Mouse (Mus musculus) right cerebral cortex, postnatal 36 days (tissue): ENCODE results near the gene Alpl.

Source experiments
- DNase-seq, 2 experiments: peaks; one replicate each; pipeline ENCODE4 v3.0.0; 2022; ENCODE audit warnings: low spot score in 2 of 2, mixed read lengths in 1 of 2

Alpl gene

DNA sequence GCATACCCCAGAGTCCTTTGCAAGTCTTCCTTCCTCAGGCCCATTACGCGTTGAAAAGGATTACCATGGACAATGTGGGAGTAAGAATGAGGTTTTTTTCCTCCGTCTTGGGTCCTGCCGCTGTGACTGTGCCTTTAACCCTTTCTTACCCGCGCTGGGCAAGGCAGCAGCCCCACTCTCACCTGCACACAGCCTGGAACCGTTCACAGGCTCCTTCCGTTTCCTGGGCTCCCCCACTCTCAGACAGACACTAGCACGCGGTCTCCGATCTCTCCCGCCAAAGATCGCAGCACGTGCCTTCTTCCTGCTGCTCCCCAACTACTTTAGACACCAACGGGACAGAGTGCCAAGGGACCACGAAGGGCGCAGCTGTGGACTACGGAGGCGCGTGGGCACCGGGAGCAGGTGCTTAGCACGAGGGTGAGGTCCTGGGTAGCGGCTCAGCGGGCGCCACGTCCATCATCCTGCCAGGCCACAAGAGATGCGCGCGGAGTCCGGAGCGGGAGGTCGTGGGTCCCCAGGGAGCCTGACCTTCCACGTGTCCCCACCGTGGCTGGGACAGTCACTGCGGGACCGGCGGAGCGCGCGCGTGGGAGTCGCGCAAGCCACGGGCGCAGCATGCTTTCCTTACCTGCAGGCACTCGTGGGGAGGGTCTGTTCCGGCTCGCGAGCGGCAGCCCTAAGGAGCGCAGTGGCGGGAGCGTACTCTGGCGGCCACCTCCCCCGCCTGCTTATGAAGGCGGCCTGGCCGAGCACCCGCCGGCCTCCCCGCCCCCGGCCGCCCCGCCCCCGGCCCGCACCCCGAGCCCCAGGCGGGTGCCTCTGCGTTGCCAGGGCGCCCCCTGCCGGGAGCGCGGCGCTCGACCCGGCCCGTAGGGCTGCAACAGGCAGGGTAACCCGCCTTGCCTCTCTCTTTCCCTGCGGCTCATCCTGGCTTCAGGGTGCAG, at the start of gene Alpl:
TSS of gene Alpl (minus strand) at position 774 of the 947 bp plus-strand sequence.
- peak in 1 of 2 experiments; percentile 23 for DNase-seq

DNA sequence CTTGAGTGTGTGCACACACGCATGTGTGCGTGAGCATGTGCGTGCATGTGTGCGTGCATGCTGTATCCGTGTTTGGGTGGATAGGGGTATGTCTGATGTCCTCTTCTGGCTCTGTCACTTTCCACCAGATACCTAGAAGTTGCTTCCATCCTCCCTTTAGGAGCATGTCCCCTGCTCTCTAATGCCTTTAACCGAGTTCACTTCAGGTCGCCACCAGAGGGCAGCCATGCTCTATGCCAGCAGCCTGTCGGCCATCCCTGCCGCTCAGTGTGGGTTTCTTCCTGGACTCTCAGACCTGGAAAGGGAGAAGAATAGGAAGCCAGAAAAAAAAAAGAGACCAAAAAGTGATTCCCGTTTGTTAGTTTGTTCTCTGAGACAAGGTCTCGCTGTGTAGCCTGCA, 48.5 kb upstream of the Alpl start:
- DNase-seq: no peak

DNA sequence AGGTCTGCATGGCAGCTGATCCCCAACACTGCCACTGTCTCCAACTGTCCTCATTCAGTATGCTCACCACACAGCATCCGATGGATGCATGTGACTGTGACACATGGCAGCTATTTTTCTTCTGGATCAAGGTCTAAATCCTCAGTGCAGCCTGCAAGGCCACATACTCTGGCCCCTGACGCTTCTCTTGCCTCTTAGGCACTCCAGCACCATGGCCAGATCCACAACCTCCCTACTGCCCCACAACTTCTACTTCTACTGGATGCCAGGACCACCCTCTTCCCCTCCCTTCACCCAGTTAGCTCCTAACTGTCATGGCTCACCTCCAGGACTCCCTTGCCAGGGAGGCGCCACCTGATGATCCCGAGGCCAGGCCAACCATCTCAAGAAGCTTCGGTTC, 43.3 kb upstream of the Alpl start:
- no peak for DNase-seq

DNA sequence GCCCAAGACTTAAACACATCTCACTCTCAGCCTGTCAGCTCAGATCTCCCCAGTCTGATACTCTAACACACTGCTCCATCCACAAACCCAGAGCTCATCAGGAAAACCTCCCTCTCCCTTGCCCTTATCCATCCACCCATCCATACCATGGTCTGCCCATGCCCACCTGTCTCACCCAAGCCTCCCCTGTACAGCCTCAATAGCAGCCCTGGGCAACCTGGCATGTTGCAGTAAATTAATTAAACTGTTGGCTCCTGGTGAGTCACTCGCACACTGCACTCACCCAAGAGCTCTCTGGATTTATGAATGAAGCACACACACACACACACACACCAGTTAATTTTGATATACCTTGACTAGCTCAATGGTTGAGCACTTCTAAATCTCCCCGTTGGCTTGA, 42.6 kb upstream of the Alpl start:
- no peak for DNase-seq

DNA sequence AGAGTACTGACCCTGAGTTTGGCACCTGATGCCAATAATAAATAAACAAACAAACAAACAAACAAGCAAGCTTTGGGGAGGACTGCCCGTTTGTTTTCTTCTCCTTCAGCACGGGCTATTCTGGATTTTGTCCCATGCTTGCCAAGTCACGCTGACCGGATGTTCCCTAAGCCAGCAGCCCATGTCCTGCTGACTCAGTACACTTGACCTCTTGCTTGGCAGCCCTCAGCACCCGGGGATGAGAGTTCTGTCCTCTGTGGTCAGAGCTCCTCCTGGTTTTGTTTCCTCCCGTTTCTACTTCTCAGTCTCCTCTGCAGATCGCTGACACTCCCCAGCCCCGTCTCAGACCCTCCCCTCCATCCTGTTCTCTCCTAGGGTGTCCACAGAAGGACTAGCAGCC, 41.6 kb upstream of the Alpl start:
- no peak for DNase-seq

DNA sequence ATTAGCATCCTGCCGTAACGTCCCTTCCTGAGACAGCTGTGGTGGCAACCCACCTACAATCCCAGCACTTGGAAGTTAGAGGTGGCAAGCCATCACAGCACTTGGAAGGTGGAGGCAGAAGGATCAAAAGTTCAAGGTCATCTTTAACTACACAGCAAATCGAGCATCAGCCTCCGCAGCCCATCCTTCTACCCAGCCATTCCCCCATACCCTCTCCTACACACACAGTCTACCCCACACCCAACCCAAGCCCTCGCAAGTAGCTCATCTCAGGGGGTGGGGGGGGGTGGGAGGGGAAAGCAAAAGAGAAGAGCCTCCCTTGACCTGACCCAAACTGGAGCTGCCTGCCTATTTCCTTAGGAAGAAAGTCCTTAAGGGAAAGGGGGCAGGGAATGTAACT, 40.6 kb upstream of the Alpl start:
- no peak for DNase-seq

DNA sequence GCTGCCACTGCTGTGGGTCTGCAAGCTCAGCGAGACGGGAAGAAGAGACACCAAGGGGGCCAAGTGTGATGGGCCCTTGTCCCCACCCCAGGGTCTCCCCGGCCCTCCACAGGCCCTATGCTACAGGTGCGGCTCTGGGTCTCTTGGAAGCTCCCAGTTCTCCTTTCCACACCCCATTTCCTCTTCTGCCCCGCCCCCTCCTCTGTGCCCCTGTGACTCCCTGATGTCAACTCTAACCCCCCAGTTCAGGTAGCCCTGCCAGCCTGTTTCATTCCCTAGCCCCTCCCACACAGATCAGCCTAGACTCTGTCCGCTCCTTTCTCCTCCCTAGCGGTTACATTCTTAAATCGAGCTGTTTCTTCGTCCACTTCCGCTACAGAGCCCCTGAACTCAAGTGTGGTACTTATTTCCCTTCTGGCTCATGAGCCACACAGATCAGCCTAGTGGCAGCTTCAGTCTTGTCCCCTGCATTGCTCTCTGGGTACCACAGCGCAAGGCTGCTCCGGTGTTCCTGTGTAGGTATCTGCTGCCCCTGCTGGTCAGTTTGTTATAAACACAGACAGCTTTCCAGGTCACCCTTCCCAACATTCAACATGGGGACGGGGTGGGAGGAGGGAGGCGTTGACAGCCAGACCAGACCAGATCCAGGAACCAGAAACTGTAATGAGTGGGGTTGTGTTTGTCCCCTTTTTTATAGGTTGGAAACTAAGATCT, 39.6 kb upstream of the Alpl start:
- DNase-seq: peak; percentile 73 to 74

DNA sequence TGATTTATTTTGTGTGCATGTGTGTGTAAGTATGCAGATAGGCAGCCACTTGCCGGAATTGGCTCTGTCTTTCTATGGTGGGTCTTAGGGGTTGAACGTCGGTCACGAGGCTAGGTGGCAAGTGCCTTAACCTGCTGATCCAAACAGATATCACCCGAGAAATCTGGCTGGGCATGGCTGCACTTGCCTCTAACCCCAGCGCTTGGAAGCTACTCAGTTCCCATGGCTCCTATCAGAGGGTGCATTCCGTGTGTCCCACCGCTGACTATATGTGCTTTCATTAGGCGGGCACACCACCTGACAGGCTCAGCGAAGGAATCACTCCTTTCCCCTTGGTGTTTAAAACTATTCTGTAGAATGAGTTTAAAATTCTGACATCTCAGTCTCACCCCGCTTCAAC, 35.4 kb upstream of the Alpl start:
- DNase-seq: no peak

DNA sequence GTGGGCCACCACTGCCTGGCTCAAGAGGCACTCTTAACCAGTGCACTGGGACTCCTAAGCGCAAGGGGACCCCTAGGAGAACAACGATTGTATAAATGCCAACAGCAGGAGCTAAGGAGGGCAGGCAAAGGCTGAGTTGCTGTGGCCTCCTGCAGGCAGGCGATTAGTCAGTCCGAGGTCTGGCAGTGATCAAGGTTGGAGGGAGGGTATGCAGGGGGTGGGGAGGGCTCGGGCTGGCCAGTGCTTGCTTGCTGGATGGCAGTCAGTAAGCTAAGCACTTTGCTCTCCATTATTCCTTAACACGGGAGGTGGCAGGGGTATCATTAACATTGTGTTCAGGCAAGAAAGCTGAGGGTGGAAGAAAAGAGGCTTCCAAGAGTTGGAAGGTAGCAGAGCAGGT, 34.2 kb upstream of the Alpl start:
- no peak for DNase-seq

DNA sequence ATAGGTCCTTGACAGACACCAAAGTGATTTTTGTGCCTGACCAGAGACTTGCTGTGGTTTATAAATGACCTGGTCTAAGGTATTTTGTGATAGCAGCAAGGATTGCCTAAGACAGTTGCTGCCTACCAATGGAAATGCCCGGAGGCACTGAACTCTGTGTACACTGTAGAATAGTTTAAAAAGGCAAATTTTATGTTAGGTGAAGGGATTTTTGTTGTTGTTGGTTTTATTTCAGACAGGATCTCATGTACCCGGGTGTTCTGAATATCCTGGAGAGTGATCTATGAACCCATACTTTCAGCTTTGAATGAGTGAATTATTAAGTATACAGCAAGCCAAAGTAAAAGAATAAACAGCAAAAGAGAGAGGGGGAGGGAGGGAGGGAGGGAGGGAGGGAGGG, 28.7 kb upstream of the Alpl start:
- DNase-seq: no peak

DNA sequence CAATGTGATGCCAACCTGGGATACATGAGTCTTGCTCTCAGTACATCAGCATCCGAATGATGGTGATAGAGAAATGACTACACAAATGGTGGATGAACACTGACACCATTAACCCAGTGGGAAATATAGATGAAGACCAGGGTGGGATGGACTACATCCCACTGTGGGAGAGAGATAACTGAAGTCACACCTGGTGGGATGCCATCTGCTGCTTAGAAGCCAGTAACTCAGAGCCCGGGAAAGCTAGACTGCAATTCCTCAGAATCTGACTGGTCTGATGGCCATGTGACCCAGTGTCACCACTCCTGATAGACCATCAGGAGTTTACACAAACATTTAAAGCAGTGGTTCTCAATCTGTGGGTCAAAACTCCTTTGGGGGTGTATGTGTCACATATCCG, 27.4 kb upstream of the Alpl start:
- no peak for DNase-seq

DNA sequence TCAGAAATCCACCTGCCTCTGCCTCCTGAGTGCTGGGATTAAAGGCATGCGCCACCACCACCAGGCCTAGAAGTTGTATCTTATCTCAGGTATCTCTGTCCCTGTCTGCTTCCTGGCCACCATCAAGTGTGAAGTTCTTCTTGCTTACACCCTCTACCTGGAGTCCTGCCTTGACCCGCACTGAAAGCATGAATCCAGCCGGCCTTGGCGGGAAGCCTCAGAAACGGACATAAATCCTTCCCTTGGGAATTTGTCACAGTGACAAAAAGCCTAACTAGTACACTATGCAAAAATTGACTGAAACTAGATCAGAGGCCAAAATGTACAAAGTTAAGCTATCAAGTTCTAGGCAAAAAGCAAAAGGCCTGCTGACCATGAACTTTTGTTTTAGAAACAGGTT, 26.4 kb upstream of the Alpl start:
- DNase-seq: no peak

DNA sequence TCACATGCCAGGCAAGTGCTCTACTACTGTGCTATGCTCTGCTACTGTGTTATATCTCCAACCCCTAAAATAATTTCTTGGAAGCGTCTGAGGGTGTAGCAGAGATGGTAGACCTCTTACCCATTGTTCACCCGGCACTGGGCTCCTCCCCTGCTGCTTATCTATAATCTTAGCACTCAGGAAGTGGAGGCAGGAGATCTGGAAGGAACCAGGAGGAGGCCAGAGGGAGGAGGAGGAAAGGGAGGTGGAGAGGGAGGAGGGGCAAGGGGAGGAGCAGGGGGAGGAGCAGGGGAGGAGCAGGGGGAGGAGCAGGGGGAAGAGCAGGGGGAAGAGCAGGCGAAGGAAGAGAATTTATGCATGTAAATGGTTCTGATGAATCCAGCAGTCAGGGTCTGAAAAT, 24.5 kb upstream of the Alpl start:
- no peak for DNase-seq

DNA sequence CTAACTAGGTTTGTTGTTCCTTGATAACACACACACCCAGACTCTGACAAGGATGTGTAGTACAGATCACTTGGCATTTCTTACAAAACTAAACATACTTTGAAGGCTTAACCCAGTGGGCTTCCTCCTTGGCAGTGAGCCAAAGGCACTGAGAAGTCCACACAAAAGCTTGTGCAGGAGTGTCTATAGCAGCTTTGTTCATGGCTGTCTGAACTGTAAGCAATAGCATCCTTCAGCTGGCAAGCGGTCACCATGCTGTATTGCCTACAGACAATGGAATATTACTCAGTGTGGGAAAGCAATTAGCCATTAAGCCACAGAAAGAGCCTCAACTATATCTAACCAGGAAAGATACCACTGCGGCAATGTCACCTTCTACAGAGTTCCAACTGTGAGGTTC, 23.3 kb upstream of the Alpl start:
- no peak for DNase-seq

DNA sequence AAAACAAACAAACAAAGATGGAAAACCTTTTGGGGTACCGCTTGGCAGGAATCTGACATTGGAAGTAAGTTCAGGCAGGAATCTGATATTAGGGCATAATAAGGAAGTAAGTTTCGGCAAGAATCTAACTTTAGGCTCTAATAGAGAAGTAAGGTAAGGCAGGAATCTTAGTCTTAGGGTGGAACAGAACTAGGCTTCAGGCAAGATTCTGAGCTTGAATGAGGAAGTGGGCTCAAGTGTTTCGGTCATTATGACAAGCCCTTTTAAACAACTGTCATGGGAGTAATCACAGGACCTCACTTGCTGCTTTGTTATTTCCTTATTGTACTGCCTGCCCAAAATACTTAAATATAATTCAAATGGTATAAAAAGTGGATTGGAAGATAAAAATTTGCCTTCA, 22.2 kb upstream of the Alpl start:
- no peak for DNase-seq

DNA sequence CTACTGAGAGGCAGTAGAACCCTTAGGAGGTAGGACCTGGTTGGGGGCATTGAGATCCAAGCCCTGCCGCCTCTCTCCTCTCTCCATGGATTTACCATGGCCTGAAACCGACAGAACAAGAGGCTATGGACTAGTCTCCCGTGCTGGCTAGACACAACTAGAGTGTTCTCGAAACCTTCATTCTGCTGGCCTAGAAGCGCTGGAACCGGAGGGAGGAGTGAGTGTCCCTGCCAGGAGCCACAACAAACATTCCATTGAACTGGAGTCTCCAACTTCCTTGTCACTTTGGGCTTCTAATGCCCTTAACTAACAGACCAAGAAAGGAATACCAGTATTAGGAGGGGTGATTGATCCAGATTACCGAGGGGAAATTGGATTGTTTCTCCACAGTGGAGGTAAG, 20.0 kb upstream of the Alpl start:
- no peak for DNase-seq

DNA sequence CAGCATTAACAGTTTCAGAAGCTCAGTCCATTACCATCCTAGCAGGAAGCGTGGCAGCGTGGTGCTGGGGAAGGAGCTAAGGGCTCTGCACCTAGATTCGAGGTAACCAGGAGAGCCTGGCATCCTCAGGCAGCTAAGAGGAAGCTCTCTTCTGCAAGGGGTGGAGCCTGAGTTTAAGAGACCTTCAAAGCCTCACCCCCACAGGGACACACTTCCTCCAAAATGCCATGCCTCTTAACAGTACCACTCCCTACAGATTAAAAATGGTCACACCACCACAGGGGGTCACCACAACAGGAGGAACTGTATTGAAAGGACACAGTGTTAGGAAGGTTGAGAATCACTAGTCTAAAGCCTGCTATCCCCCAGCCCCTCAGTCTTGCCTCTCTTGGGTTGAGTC, 19.3 kb upstream of the Alpl start:
- no peak for DNase-seq

DNA sequence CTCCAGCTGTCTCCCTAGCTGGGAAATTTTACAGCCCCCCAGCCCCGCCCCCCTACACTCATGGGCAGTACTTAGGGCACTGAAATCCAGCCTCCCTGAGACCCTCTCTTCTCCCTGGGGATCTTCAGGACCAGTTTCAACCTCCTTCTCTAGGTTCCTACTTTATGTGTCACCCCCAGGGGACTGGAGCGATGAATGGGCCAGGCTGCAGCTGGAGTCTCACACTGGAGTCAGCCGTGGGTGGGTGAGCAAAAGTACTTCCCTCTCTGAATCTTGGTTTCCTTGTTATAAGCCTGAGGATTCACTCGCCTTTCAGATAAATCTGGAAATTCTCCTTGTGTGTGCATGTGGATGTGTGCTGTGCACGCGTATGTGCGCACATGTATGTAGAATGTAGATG, 18.0 kb upstream of the Alpl start:
- DNase-seq: no peak

DNA sequence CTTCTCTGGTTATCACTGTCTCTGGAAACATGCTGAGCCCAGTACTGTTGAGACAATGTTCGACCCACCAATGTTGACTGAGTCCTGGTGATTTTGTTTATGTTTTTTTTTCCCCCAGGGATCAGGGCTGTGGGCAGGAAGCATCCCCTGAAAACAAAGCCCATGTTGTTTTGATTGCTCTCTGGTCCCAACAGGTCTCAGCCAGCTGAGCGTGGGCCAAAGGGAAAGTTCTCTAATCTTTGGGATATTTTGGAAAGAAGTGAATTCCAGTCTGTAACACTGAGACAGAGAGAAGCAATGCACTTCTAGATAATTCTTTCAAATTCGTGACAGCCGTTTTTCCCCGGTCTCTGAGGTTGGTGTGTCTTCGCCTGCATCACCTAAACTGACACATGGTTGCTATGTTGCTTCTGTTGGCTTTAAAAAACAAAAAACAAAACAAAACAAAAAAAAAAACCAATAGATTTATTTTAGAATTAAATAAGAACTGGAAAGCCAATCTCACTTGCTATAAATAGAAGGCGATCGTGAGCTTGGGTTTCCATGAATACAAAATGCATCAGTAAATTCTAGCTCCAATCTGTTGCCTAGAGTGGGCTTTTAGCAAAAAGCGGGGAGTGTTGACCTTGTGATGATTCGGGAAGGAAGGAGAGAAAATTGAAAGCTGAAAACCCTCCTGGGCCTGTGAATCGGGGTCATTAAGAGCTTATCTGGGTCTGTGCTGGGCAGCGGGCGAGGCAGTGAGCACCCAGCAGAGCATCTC, 16.9 kb upstream of the Alpl start:
- no peak for DNase-seq

DNA sequence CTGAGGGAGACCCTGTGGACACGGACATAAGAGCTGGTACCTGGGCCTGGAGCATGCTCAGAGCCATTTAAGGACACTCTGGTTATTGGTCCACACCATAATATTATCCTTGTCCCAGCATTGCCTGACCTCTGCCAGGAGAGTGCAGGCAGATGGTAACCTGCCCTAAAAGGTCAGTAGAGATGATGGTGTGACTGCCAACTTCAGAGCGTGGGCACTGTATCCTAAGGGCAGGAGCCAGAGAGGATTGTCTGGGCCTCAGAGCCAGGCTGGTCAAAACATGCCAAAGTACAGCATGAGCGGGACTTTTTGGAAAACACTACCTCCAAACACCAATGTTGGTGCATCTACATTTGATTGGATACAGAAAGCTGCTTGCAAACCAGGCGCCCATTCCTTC, 13.8 kb upstream of the Alpl start:
- no peak for DNase-seq

DNA sequence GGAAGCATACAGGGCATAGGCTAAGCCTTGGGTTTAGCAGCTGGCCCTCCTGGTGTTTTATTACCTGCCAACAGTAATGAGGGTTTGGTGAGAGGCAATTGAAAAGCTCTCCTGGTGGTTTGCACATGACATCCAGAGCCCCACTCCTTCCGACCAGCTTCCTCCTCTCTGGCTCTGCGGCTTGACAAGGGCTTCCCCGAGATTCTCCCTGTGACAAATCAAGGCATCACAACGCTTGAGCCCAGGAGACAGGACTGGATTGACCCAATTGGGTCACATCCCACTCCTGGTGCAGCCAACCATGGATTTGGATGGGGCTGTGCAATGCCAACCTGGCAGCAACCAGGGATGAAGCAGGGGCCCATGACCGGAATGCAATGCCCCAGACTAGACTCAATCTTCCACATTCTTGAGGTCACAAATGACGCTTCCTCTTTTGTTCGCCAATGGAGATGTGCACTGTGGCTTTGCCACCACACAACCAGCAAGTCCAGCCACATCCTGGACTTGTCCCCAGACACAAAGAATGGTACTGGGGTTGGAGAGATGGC, 11.2 kb upstream of the Alpl start:
- DNase-seq: no peak

DNA sequence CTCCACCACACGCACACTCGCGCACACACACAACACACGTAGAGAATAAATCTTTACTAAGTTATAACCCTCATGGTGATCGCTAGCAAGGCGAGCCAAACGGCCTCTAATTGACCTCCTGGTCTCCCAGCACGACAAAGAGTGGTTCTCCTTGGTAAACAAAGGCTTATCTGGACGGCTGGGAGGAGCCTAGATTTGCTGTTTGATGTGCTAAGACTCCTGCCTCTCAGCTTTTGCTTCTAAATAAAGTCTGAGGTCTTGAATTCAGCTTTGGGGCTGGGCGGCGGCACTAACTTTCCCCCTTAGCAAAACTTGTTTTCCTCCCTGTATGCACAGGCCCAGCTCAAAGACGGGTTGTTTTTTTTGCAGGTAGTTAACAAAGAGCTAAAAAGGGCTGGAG, 5.0 kb upstream of the Alpl start:
- no peak for DNase-seq
